8 mouse cellular contexts compared by ENCODE assay signal in genomic region chr2:114853715-114854530, GRCm38 (mm10).
DNase-seq lines count a peak whose midpoint lies in the region; ATAC-seq and TF ChIP-seq lines count a peak whose summit lies in the region.

No protein-coding gene starts in this region.

- TF ChIP-seq CTCF in E14TG2a.4 (conservative IDR thresholded peaks at IDR 0.05; ENCODE audit: low read length) = peak; percentile 66

- 24% methylated on average over 13 of the region's 13 CpGs for whole genome bisulfite sequencing in embryonic facial prominence, embryonic 15.5 days

- peak; percentile 90 for DNase-seq in brain, adult 2 months (ENCODE audit: low read depth, low spot score)
- peak; percentile 69 to 85 for DNase-seq in heart, postnatal 10 days
- peak; percentile 74 to 90 for DNase-seq in kidney, postnatal 36 days
- DNase-seq in lung, adult 18-20 months = peak; percentile 24 to 51
- peak; percentile 71 for DNase-seq in ovary, postnatal 14 days (ENCODE audit: low spot score)
- DNase-seq in urinary bladder, postnatal 36 days (ENCODE audit: low spot score in 2 of 2) = peak; percentile 53 to 58

- no peak overlapping the region for H3K4me2 ChIP-seq in embryonic facial prominence, embryonic 15.5 days (replicated peaks)

- peak; percentile 70 for ATAC-seq in embryonic facial prominence, embryonic 15.5 days (ENCODE audit: insufficient number of reproducible peaks, low FRiP score, low TSS enrichment, low read depth)

- no peaks in the 10 kb centered on the region for H3K27me3 ChIP-seq in E14TG2a.4 (ENCODE audit: insufficient read depth, low read length)
- no peaks in the 10 kb centered on the region for H3K27me3 ChIP-seq in embryonic facial prominence, embryonic 15.5 days

- H3K9ac ChIP-seq in embryonic facial prominence, embryonic 15.5 days = no peak overlapping the region

- intact Hi-C loops in heart, postnatal 10 days (cut with DNase I) = loop anchor here (5.0 to 10.0 kb wide), 6 partner anchors 229 to 1248 kb away; no protein-coding TSS in a partner anchor

- H3K9me3 ChIP-seq in E14TG2a.4 (ENCODE audit: low read length) = no peaks in the 10 kb centered on the region
- no peaks in the 10 kb centered on the region for H3K9me3 ChIP-seq in embryonic facial prominence, embryonic 15.5 days (replicated peaks)

- no peak overlapping the region for H3K27ac ChIP-seq in embryonic facial prominence, embryonic 15.5 days (replicated peaks)

- H3K4me3 ChIP-seq in E14TG2a.4 (replicated peaks; ENCODE audit: low read length) = no peak overlapping the region
- H3K4me3 ChIP-seq in embryonic facial prominence, embryonic 15.5 days (replicated peaks) = no peak overlapping the region

- H3K36me3 ChIP-seq in E14TG2a.4 (ENCODE audit: insufficient read depth, low read length) = no peaks in the 10 kb centered on the region
- H3K36me3 ChIP-seq in embryonic facial prominence, embryonic 15.5 days = no peaks in the 10 kb centered on the region

- H3K4me1 ChIP-seq in E14TG2a.4 (replicated peaks; ENCODE audit: low read depth, low read length) = no peaks in the 10 kb centered on the region
- no peaks in the 10 kb centered on the region for H3K4me1 ChIP-seq in embryonic facial prominence, embryonic 15.5 days

Comparison
In these comparisons a context has a peak if more than half of its experiments do, and no peak if none do; other contexts are left out.
1. DNase-seq: peak in every context shown above with its lines; median percentile 90 in brain, adult 2 months; 82 in kidney, postnatal 36 days; 77 in heart, postnatal 10 days; 71 in ovary, postnatal 14 days; 56 in urinary bladder, postnatal 36 days; 38 in lung, adult 18-20 months.